Mouse (Mus musculus) midbrain, embryonic 11.5 days (tissue): ENCODE data around the gene Ppat. TPM values are rescaled to one million over a fixed set of nuclear protein-coding genes. Genes with fewer than 3 reads are reported as not detected.
A peak's percentile ranks its signal among the peaks of the same experiment; 100 is the strongest.

Experiments used
- ATAC-seq: fragments of 200-750 bp; cut with Nextera tagmentation; 2 replicates; pipeline ENCODE4 v1.8.0; 2017; ENCODE audit warnings: moderate TSS enrichment, moderate library complexity; ENCODE audit not compliant: low FRiP score
- DNase-seq: peaks from one replicate; pipeline ENCODE4 v3.0.0; 2015; ENCODE audit warnings: low spot score; ENCODE audit errors: missing footprints
- H3K27ac ChIP-seq: fragments of 300-500 bp; sonication (generic); 2 replicates; pipeline ENCODE4 v1.5.1; 2014; ENCODE audit warnings: low read depth, low read length
- H3K27me3 ChIP-seq: fragments of 300-500 bp; sonication (generic); 2 replicates; pipeline ENCODE4 v1.6.1; 2014; ENCODE audit warnings: mild to moderate bottlenecking, low read length, moderate library complexity, mixed read lengths; ENCODE audit not compliant: control insufficient read depth, insufficient read depth
- H3K36me3 ChIP-seq: fragments of 300-500 bp; sonication (generic); 2 replicates; pipeline ENCODE4 v1.6.1; 2014; ENCODE audit warnings: mild to moderate bottlenecking, low read length, moderate library complexity, mixed read lengths; ENCODE audit not compliant: control insufficient read depth, insufficient read depth
- H3K4me1 ChIP-seq: fragments of 300-500 bp; sonication (generic); 2 replicates; pipeline ENCODE4 v1.6.1; 2014; ENCODE audit warnings: low read length; ENCODE audit not compliant: control insufficient read depth, insufficient read depth
- H3K4me2 ChIP-seq: fragments of 300-500 bp; sonication (generic); 2 replicates; pipeline ENCODE4 v1.6.1; 2014; ENCODE audit warnings: mild to moderate bottlenecking, moderate library complexity
- H3K4me3 ChIP-seq: fragments of 300-500 bp; sonication (generic); 2 replicates; pipeline ENCODE4 v1.5.1; 2014; ENCODE audit warnings: low read depth, low read length
- H3K9ac ChIP-seq: fragments of 300-500 bp; sonication (generic); 2 replicates; pipeline ENCODE4 v1.6.1; 2014; ENCODE audit warnings: low read length
- H3K9me3 ChIP-seq: fragments of 300-500 bp; sonication (generic); 2 replicates; pipeline ENCODE4 v1.6.1; 2016; ENCODE audit warnings: low read length; ENCODE audit not compliant: control insufficient read depth
- WGBS: fragments of 180-500 bp; shearing (Covaris S2); extraction: QIAGEN DNeasy Blood & Tissue Kit; methylation state at CpG from one replicate; pipeline ENCODE4 v1.1.7; 2014; 5-methylcytosine and 5-hydroxymethylcytosine counted together
- polyA plus RNA-seq: library from polyadenylated mRNA; unstranded; fragments of >200 nt; fragmentation: Nextera tagmentation; extraction: Ambion mirVana; gene quantifications from 2 replicates; pipeline ENCODE4 v1.2.1, GENCODE M21; 2014

Gene Ppat
- polyA plus RNA-seq, 1 experiment from 2014 or later: 39.6 TPM

- Histone ChIP-seq H3K9me3 (no peaks in the 10 kb centered on the region), H3K4me2 (peak overlapping the region; percentile 65), H3K27me3 (no peaks in the 10 kb centered on the region), H3K4me3 (peak overlapping the region; percentile 70), H3K4me1 (peaks cover 5% of the 10 kb centered on the region), H3K27ac (no peak overlapping the region), H3K36me3 (no peaks in the 10 kb centered on the region), H3K9ac (peak overlapping the region; percentile 82)
- no peak for ATAC-seq
- DNase-seq: no peak
- WGBS: 43% methylated on average over 3 of the region's 3 CpGs
Measured at GRCm38 (mm10) chr5:76906155-76906499, 45.3 kb downstream of the Ppat start.

- 1% methylated on average over 47 of the region's 47 CpGs for WGBS
- peak; percentile 100 for DNase-seq
- Histone ChIP-seq H3K4me3 (peak within 1 kb of the TSS; percentile 70), H3K36me3 (no peaks in the 10 kb centered on the region), H3K9me3 (no peaks in the 10 kb centered on the region), H3K4me2 (peak within 1 kb of the TSS; percentile 65), H3K27ac (peak within 1 kb of the TSS; percentile 57), H3K4me1 (peaks cover 5% of the 10 kb centered on the region), H3K9ac (peak within 1 kb of the TSS; percentile 82), H3K27me3 (no peaks in the 10 kb centered on the region)
- peak; percentile 97 for ATAC-seq
Measured at GRCm38 (mm10) chr5:76905405-76906154, 45.8 kb downstream of the Ppat start, which contains the start of gene Aasdh. Aasdh (minus strand) TSS chr5:76905514.

GRCm38 (mm10) chr5:76904713-76905404 lies 46.5 kb downstream of the Ppat start:
- H3K9ac ChIP-seq: peak overlapping the region; percentile 82
- 3% methylated on average over 19 of the region's 19 CpGs for WGBS
- peak overlapping the region; percentile 70 for H3K4me3 ChIP-seq
- no peaks in the 10 kb centered on the region for H3K27me3 ChIP-seq
- 0 out of 2 replicates have a peak, but pooled peaks have one; percentile 20 for ATAC-seq
- DNase-seq: peak; percentile 86
- peaks cover 5% of the 10 kb centered on the region for H3K4me1 ChIP-seq
- no peaks in the 10 kb centered on the region for H3K9me3 ChIP-seq
- no peak overlapping the region; the same call in 1 of the 2 replicates for H3K27ac ChIP-seq
- H3K36me3 ChIP-seq: no peaks in the 10 kb centered on the region
- H3K4me2 ChIP-seq: peak overlapping the region; percentile 65

- Histone ChIP-seq H3K9ac (no peak overlapping the region), H3K4me1 (peaks cover 5% of the 10 kb centered on the region), H3K27me3 (no peaks in the 10 kb centered on the region), H3K9me3 (no peaks in the 10 kb centered on the region), H3K4me3 (no peak overlapping the region), H3K36me3 (no peaks in the 10 kb centered on the region), H3K4me2 (no peak overlapping the region), H3K27ac (no peak overlapping the region)
- ATAC-seq: no peak
- WGBS: 82% methylated on average over 4 of the region's 4 CpGs
- no peak for DNase-seq
Measured at GRCm38 (mm10) chr5:76902131-76902530, 49.2 kb downstream of the Ppat start.

- H3K36me3 ChIP-seq: peaks cover 4% of the 10 kb centered on the region; the same call in 1 of the 2 replicates
- WGBS: 85% methylated on average over 2 of the region's 2 CpGs
Measured at GRCm38 (mm10) chr5:76893084-76893483, 58.3 kb downstream of the Ppat start.

GRCm38 (mm10) chr5:76892608-76893007 lies 58.8 kb downstream of the Ppat start:
- H3K27ac ChIP-seq: no peak overlapping the region
- no peak for DNase-seq
- H3K27me3 ChIP-seq: no peaks in the 10 kb centered on the region
- H3K36me3 ChIP-seq: peaks cover 4% of the 10 kb centered on the region; the same call in 1 of the 2 replicates
- H3K4me1 ChIP-seq: no peaks in the 10 kb centered on the region
- no peak overlapping the region for H3K9ac ChIP-seq
- H3K9me3 ChIP-seq: no peaks in the 10 kb centered on the region
- H3K4me3 ChIP-seq: no peak overlapping the region
- ATAC-seq: no peak
- WGBS: 88% methylated on average over 2 of the region's 2 CpGs
- no peak overlapping the region for H3K4me2 ChIP-seq

More at GRCm38 (mm10) chr5:76893084-76893483, 58.3 kb downstream of the Ppat start:
- Histone ChIP-seq H3K27me3 (no peaks in the 10 kb centered on the region), H3K4me2 (no peak overlapping the region), H3K9me3 (no peaks in the 10 kb centered on the region), H3K27ac (no peak overlapping the region), H3K9ac (no peak overlapping the region), H3K4me1 (no peaks in the 10 kb centered on the region), H3K4me3 (no peak overlapping the region)
- DNase-seq (no peak), ATAC-seq (no peak)

GRCm38 (mm10) chr5:76887011-76887410 lies 64.4 kb downstream of the Ppat start:
- Histone ChIP-seq H3K9me3 (no peaks in the 10 kb centered on the region), H3K36me3 (peaks cover 6% of the 10 kb centered on the region; the same call in 1 of the 2 replicates), H3K9ac (no peak overlapping the region), H3K27me3 (no peaks in the 10 kb centered on the region), H3K4me3 (no peak overlapping the region), H3K4me2 (no peak overlapping the region), H3K4me1 (no peaks in the 10 kb centered on the region), H3K27ac (no peak overlapping the region)
- WGBS: 94% methylated on average over 2 of the region's 2 CpGs
- ATAC-seq: no peak
- no peak for DNase-seq

GRCm38 (mm10) chr5:76884107-76884506 lies 67.3 kb downstream of the Ppat start:
- H3K4me1 ChIP-seq: no peaks in the 10 kb centered on the region
- H3K27ac ChIP-seq: no peak overlapping the region
- ATAC-seq: no peak
- H3K27me3 ChIP-seq: no peaks in the 10 kb centered on the region
- H3K9me3 ChIP-seq: no peaks in the 10 kb centered on the region
- H3K4me2 ChIP-seq: no peak overlapping the region
- no peak for DNase-seq
- H3K36me3 ChIP-seq: 0 out of 2 replicates have a peak, but pooled peaks cover 4% of the 10 kb centered on the region
- H3K9ac ChIP-seq: no peak overlapping the region
- no peak overlapping the region for H3K4me3 ChIP-seq
- 98% methylated on average over 1 of the region's 1 CpGs for WGBS
